Mouse (Mus musculus) E14TG2a.4 (cell line): ENCODE results near the gene Agbl4.

Experiments
- CTCF ChIP-seq: conservative IDR thresholded peaks from 2 replicates; pipeline ENCODE4 v1.5.1; 2014; ENCODE audit warnings: low read length
- NANOG ChIP-seq: IDR thresholded peaks from 2 replicates; pipeline ENCODE4 v1.6.1; 2014; ENCODE audit warnings: borderline replicate concordance, low read length, mixed read lengths
- POU5F1 ChIP-seq: IDR thresholded peaks from 2 replicates; pipeline ENCODE4 v1.6.1; 2014; ENCODE audit warnings: low read length, borderline replicate concordance

GRCm38 (mm10) chr4:111327760-111328373 is 930.4 kb downstream of the Agbl4 start:
- peak; percentile 48 for TF ChIP-seq CTCF
- TF ChIP-seq POU5F1: no peak
- TF ChIP-seq NANOG: no peak
